Mouse (Mus musculus) intestine, embryonic 14.5 days (tissue): ENCODE data around the gene Pi4ka. TPM values are rescaled to one million over a fixed set of nuclear protein-coding genes. Genes with fewer than 3 reads are reported as not detected.

Experiments used
- polyA plus RNA-seq: library from polyadenylated mRNA; unstranded; fragments of >200 nt; fragmentation: Nextera tagmentation; extraction: Ambion mirVana; gene quantifications from 2 replicates; pipeline ENCODE4 v1.2.1, GENCODE M21; 2014

Gene Pi4ka
- polyA plus RNA-seq, 1 experiment from 2014 or later = 38.0 TPM

Other genes starting within 250 kb of the Pi4ka start
- gene Ube2l3, start 203.7 kb downstream of the Pi4ka start, polyA plus RNA-seq = 341 and 345 TPM in 2 replicates
- 0.50 and 0.60 TPM in 2 replicates for gene Rimbp3, start 197.7 kb downstream of the Pi4ka start, polyA plus RNA-seq
- gene Hic2, start 172.7 kb downstream of the Pi4ka start, polyA plus RNA-seq = 5.0 and 5.3 TPM in 2 replicates
- 9.0 and 10.8 TPM in 2 replicates for gene Tmem191c, start 130.2 kb downstream of the Pi4ka start, polyA plus RNA-seq
- 0.19 and 0.22 TPM in 2 replicates for gene Serpind1, start 74.9 kb downstream of the Pi4ka start, polyA plus RNA-seq
- 6.0 and 6.5 TPM in 2 replicates for gene Snap29, start 328 bp downstream of the Pi4ka start, polyA plus RNA-seq
- 54.7 and 56.4 TPM in 2 replicates for gene Crkl, start 45.7 kb upstream of the Pi4ka start, polyA plus RNA-seq
- 3.2 and 3.3 TPM in 2 replicates for gene Aifm3, start 83.3 kb upstream of the Pi4ka start, polyA plus RNA-seq
- 71.0 and 80.9 TPM in 2 replicates for gene Lztr1, start 102.4 kb upstream of the Pi4ka start, polyA plus RNA-seq
- gene Thap7, start 124.8 kb upstream of the Pi4ka start, polyA plus RNA-seq = 50.1 and 51.4 TPM in 2 replicates
- gene Lrrc74b, start 154.9 kb upstream of the Pi4ka start, polyA plus RNA-seq = 0.19 and 0.53 TPM in 2 replicates
- 0.60 and 0.79 TPM in 2 replicates for gene P2rx6, start 155.6 kb upstream of the Pi4ka start, polyA plus RNA-seq
- 10.8 and 15.6 TPM in 2 replicates for gene Slc7a4, start 176.9 kb upstream of the Pi4ka start, polyA plus RNA-seq
- 43.0 and 43.7 TPM in 2 replicates for gene Smpd4, start 213.0 kb upstream of the Pi4ka start, polyA plus RNA-seq
- gene Ccdc74a, start 240.2 kb upstream of the Pi4ka start, polyA plus RNA-seq = 2.3 and 4.1 TPM in 2 replicates